Mouse (Mus musculus) lung, adult 18-20 months (tissue): Measurements from ENCODE around the gene Ifnab.
A peak's percentile ranks its signal among the peaks of the same experiment; 100 is the strongest.

ENCODE experiments used
- DNase-seq, 2 experiments: peaks; one replicate each; pipeline ENCODE4 v3.0.0; 2022; ENCODE audit warnings: mixed read lengths in 2 of 2

The Ifnab gene

GRCm38 (mm10) chr4:88655461-88655860 lies 35.7 kb downstream of the Ifnab start:
- DNase-seq, result no peak

DNA sequence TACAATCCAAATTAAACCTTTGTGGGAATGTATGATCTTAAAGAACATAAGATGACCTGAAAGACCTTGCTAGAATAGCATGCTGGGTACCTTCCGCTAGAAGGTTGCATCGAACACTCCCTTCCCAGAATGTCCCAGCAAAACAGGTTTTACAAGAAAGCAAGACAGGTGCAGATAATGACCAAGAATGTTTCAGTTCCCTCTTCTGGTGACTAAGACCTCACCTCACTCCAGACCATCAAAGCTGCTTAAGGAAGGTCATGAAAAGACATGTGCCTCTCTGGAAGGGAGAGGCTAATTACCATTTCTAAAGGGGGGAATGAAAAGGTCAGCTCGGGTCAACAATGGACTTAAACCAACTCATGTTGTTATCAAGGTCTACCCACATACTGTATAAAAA lies 37.5 kb downstream of the Ifnab start:
- DNase-seq, result no peak

DNA sequence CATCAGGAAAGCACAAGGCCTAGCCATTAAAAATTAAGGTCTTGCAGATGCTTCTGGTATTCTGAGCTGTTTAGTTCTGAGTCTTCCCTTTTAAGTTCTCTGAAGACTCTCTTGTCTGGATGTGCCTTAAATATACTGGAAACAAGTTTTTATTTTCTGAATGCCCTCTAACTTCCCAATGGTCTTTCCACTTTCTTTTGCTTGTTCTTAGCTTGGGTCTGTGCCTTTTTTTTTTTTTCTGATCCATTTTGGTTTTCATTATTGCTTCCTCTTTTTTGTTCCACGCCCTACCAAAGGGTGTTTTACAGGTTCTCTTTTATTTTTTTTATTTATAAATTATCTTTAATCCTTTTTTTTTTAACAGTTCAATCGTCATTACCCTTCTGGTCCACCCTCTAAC lies 46.8 kb downstream of the Ifnab start, which contains the start of gene Ifna13:
Gene Ifna13 (minus strand): TSS at position 101 of the 400 bp plus-strand sequence.
- no peak for DNase-seq

DNA sequence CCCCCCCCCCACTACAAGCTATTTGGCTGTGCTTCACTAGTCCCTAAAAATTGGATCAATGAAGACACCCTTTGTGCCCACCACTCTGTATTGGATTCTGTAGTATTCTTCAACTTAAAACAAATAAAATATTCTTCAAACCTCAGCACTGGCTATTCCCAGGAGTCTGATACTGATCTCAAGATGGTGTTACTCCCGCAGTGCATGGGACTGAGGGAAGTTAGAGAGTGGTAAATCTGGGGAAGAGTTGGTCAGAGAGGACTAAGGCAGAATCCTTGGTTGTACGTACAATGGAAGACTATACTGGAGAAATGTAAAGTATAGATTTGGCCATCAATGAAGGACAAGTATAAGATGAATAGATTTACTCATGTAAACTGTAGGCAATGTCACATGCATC lies 48.6 kb downstream of the Ifnab start:
- DNase-seq, result no peak

DNA sequence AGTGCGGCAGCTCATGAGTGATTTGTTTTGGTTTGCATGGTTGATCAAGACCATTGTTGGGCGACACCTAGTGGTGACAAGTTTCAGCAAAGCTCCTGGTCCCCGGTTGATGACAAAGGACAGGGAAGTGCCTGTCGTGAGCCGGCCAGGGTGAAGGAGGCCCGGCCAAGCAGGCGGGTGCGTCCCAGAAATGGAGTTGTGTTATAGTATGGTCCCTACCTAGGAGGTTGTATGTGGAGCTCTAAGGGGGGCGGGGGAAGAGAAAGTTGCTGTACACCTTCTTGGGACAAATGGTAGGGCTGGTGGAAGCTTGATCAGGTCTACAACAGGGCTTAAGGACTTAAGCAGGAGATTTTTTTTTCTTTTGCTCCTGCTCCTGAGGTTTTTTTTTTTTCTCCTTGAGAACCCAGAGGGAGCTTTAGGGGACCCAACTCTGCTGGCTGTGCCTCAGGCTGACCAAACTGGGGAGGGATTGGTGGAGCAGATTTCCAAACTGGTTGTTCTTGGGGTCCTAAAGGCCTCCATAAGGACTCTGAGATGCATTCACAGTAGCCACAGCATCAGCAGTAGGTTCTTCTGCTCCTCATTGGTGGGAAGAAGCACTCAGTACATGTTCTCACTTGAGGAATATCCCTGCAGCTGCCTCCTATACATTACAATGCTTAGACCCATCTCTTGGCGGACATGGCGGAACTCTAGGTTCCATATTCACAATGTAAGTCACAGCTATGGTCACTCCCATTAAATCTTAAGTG lies 49.9 kb downstream of the Ifnab start:
- DNase-seq, result peak; percentile 91

GRCm38 (mm10) chr4:88640704-88641076 lies 50.5 kb downstream of the Ifnab start:
- DNase-seq, result no peak
